Mouse (Mus musculus): ENCODE measurements around the gene 2210016L21Rik.

2210016L21Rik gene

GRCm38 (mm10) chr5:114979250-114980121 lies 37.5 kb downstream of the 2210016L21Rik start:
- DNase-seq = peak; percentile 66 to 68

- DNase-seq = no peak
Observed at GRCm38 (mm10) chr5:114980122-114980748, 38.3 kb downstream of the 2210016L21Rik start.

GRCm38 (mm10) chr5:114982001-114982400 lies 40.0 kb downstream of the 2210016L21Rik start:
- DNase-seq = no peak

GRCm38 (mm10) chr5:114985074-114985473 lies 43.1 kb downstream of the 2210016L21Rik start:
- no peak for DNase-seq

- peak; percentile 10 to 35 for DNase-seq
Observed at GRCm38 (mm10) chr5:114996447-114996846, 54.5 kb downstream of the 2210016L21Rik start.

- no peak for DNase-seq
Observed at GRCm38 (mm10) chr5:114997327-114997726, 55.4 kb downstream of the 2210016L21Rik start.

All from thymus, postnatal 36 days (tissue).